In the genomic region with DNA sequence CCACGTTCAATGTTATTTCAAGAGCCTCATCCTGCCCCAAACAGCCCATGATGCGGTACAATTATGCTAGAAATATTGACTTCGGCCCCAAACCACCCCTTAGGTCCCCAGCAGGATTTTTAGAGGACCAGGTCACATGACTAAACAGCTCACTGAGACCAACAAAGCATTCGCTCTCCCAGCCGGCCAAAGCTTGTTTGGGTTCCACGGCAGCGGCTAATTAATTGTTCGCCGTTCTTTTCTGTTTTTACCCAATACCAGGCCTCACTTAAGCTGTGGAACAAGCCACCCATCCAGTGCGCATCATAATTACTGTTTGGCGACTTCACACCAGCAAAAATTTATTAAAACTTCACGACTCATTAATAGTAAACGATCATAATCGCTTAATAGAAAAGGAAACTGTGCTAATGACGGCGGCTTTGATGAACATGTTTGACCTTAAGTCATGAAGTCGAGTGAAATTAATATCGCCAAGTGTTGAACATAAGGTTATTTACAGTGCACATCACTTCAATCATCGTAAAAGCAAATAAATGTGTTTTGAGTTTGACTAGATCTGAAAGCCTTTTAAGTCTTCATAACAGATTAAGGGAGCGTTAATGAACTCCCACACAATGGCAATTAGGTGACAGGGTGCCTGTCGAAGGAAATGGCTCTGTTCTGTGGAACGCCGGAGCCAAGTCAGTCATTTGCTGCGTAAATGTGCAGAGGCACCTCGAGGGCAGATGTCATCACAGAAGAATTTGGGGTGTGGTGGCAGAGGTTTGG, we compare ENCODE assay signal across 18 mouse cellular contexts.
DNase-seq lines count a peak whose midpoint lies in the region; ATAC-seq and TF ChIP-seq lines count a peak whose summit lies in the region.
"Had no signal": no experiment of that assay in that cellular context is flagged by ENCODE, and none has a peak within 500 bp of the region (broad histone marks: within the 10 kb centered on the region; RNA-seq: fewer than 3 reads in every experiment).

No protein-coding gene starts in this region.

- no peak overlapping the region for H3K4me3 ChIP-seq in lung, embryonic 15.5 days
- no peak overlapping the region for H3K4me3 ChIP-seq in lung, postnatal 0 days (ENCODE audit: low read depth, low read length)
- no peak overlapping the region for H3K4me3 ChIP-seq in forebrain, embryonic 13.5 days
- no peak overlapping the region for H3K4me3 ChIP-seq in limb, embryonic 11.5 days (ENCODE audit: low read depth, low read length)
- H3K4me3 ChIP-seq: erythroblast, embryonic 14.5 days; gastrocnemius, adult 2 months; midbrain, embryonic 13.5 days; myocyte had no signal

- H3K4me2 ChIP-seq in lung, embryonic 15.5 days, result peak overlapping the region; percentile 18; the same call in 1 of the 2 replicates
- H3K4me2 ChIP-seq in lung, postnatal 0 days (replicated peaks; ENCODE audit: low read depth, low read length), result no peak overlapping the region
- H3K4me2 ChIP-seq in forebrain, embryonic 13.5 days, result peak overlapping the region; percentile 28
- peak overlapping the region; percentile 12; the same call in 1 of the 2 replicates for H3K4me2 ChIP-seq in limb, embryonic 11.5 days (ENCODE audit: low read depth, severe bottlenecking)
- H3K4me2 ChIP-seq: midbrain, embryonic 13.5 days had no signal

- H3K36me3 ChIP-seq in lung, embryonic 15.5 days, result no peaks in the 10 kb centered on the region
- no peaks in the 10 kb centered on the region for H3K36me3 ChIP-seq in lung, postnatal 0 days (ENCODE audit: insufficient read depth, low read length)
- no peaks in the 10 kb centered on the region for H3K36me3 ChIP-seq in forebrain, embryonic 13.5 days (ENCODE audit: poor library complexity, severe bottlenecking)
- H3K36me3 ChIP-seq in limb, embryonic 11.5 days (ENCODE audit: control insufficient read depth, insufficient read depth, low read length), result no peaks in the 10 kb centered on the region
- H3K36me3 ChIP-seq: midbrain, embryonic 13.5 days had no signal

- no peak for ATAC-seq in lung, embryonic 15.5 days (ENCODE audit: borderline replicate concordance, extremely low read depth, low FRiP score, low TSS enrichment)
- ATAC-seq in lung, postnatal 0 days, result no peak
- ATAC-seq in forebrain, embryonic 13.5 days, result no peak
- no peak for ATAC-seq in limb, embryonic 11.5 days (ENCODE audit: insufficient number of reproducible peaks, low FRiP score, low TSS enrichment, low read depth)
- ATAC-seq: midbrain, embryonic 13.5 days had no signal

- no peak for TF ChIP-seq CTCF in lung, postnatal 0 days (IDR thresholded peaks at IDR 0.05)

- no peak for TF ChIP-seq EP300 in lung, postnatal 0 days (IDR thresholded peaks at IDR 0.05)

- DNase-seq in lung, postnatal 0 days (ENCODE audit: low spot score), result no peak
- peak; percentile 68 for DNase-seq in Muller cell, postnatal 12 days (ENCODE audit: inconsistent ontology term)
- peak; percentile 59 for DNase-seq in limb, embryonic 11.5 days (ENCODE audit: low spot score)
- no peak for DNase-seq in ovary, adult 18-20 months (ENCODE audit: low spot score)
- DNase-seq in cerebellum, postnatal 36 days, result no peak
- DNase-seq in cerebellum, adult 11-12 months, result no peak
- DNase-seq: cerebellum, postnatal 25 days; gastrocnemius, adult 2 months; heart, adult 11 months; kidney, adult 8-10 months; right cerebral cortex, postnatal 25 days; thymus, postnatal 14 days had no signal

- no peak overlapping the region for H3K27ac ChIP-seq in lung, embryonic 15.5 days
- H3K27ac ChIP-seq in lung, postnatal 0 days (ENCODE audit: low read length), result no peak overlapping the region
- H3K27ac ChIP-seq in forebrain, embryonic 13.5 days, result no peak overlapping the region
- no peak overlapping the region for H3K27ac ChIP-seq in limb, embryonic 11.5 days (replicated peaks; ENCODE audit: low read depth, low read length)
- H3K27ac ChIP-seq: gastrocnemius, adult 2 months; liver, embryonic 14.5 days; midbrain, embryonic 13.5 days had no signal

- peaks cover 6% of the 10 kb centered on the region; the same call in 1 of the 2 replicates for H3K27me3 ChIP-seq in lung, embryonic 15.5 days
- H3K27me3 ChIP-seq in lung, postnatal 0 days (replicated peaks; ENCODE audit: insufficient read depth, low read length), result no peaks in the 10 kb centered on the region
- H3K27me3 ChIP-seq in forebrain, embryonic 13.5 days, result peaks cover 44% of the 10 kb centered on the region
- no peaks in the 10 kb centered on the region for H3K27me3 ChIP-seq in limb, embryonic 11.5 days (ENCODE audit: control insufficient read depth, insufficient read depth, low read length)

- H3K9ac ChIP-seq in lung, embryonic 15.5 days, result no peak overlapping the region
- no peak overlapping the region for H3K9ac ChIP-seq in lung, postnatal 0 days (replicated peaks; ENCODE audit: low read depth)
- no peak overlapping the region for H3K9ac ChIP-seq in forebrain, embryonic 13.5 days
- H3K9ac ChIP-seq in limb, embryonic 11.5 days (ENCODE audit: low read length), result no peak overlapping the region
- H3K9ac ChIP-seq: liver, embryonic 14.5 days; midbrain, embryonic 13.5 days had no signal

- 50% methylated on average over 25 of the region's 25 CpGs for WGBS in lung, embryonic 15.5 days
- WGBS in lung, postnatal 0 days, result 59% methylated on average over 25 of the region's 25 CpGs
- 30% methylated on average over 25 of the region's 25 CpGs for WGBS in forebrain, embryonic 13.5 days
- 25% methylated on average over 25 of the region's 25 CpGs for WGBS in limb, embryonic 11.5 days

- H3K9me3 ChIP-seq in lung, embryonic 15.5 days, result no peaks in the 10 kb centered on the region
- no peaks in the 10 kb centered on the region for H3K9me3 ChIP-seq in lung, postnatal 0 days (ENCODE audit: low read length)
- no peaks in the 10 kb centered on the region for H3K9me3 ChIP-seq in forebrain, embryonic 13.5 days (replicated peaks)
- no peaks in the 10 kb centered on the region for H3K9me3 ChIP-seq in limb, embryonic 11.5 days (ENCODE audit: control insufficient read depth, low read length)
- H3K9me3 ChIP-seq: midbrain, embryonic 13.5 days had no signal

- no peaks in the 10 kb centered on the region for H3K4me1 ChIP-seq in lung, embryonic 15.5 days
- H3K4me1 ChIP-seq in lung, postnatal 0 days (ENCODE audit: insufficient read depth, low read depth, low read length), result no peaks in the 10 kb centered on the region
- H3K4me1 ChIP-seq in forebrain, embryonic 13.5 days, result peaks cover 14% of the 10 kb centered on the region
- H3K4me1 ChIP-seq in limb, embryonic 11.5 days (ENCODE audit: control insufficient read depth, insufficient read depth, low read length), result no peaks in the 10 kb centered on the region

Comparison
In these comparisons a context has a peak if more than half of its experiments do, and no peak if none do; other contexts are left out.
1. DNase-seq: peak in Muller cell, postnatal 12 days (single experiment) and limb, embryonic 11.5 days (single experiment); none in lung, postnatal 0 days (single experiment), ovary, adult 18-20 months (single experiment), cerebellum, postnatal 36 days (0 of 2) and cerebellum, adult 11-12 months (single experiment).